Mouse (Mus musculus) lung, postnatal 0 days (tissue): Measurements from ENCODE around the gene Prkce.
A peak's percentile ranks its signal among the peaks of the same experiment; 100 is the strongest.

Experiments
- CTCF ChIP-seq: IDR thresholded peaks from 2 replicates; pipeline ENCODE4 v1.5.1; 2016; ENCODE audit warnings: antibody characterized with exemption, mild to moderate bottlenecking
- EP300 ChIP-seq: IDR thresholded peaks from 2 replicates; pipeline ENCODE4 v1.6.1; 2016; ENCODE audit warnings: antibody characterized with exemption, mild to moderate bottlenecking, control low read depth

DNA sequence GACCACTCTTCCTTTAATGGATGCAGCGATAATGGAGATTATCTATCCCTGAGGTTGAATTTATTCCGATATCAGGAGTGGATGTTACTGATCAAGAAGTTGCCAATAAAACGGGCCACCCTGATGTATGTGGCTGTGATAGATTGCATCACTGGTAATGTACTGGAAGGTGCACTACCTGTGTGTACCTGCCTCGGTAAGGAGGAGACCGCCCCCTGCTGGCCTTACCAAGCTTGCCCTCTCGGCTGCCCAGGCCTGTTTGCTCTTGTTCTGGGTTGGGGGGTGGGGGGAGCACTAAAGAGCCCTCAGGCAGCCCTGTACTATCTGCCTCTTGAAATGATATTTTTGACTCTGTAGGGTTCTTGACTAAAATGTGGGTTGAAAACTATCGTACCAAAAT is 48.2 kb downstream of the Prkce start:
- TF ChIP-seq CTCF (peak; percentile 72), EP300 (no peak)
